Mouse (Mus musculus) lung, embryonic 16.5 days (tissue): ENCODE results near the gene Il2rg. TPM values are rescaled to one million over a fixed set of nuclear protein-coding genes. Genes with fewer than 3 reads are reported as not detected.

Source experiments
- ATAC-seq: fragments of 200-750 bp; cut with Nextera tagmentation; 2 replicates; pipeline ENCODE4 v1.8.0; 2017; ENCODE audit warnings: low read depth, mild to moderate bottlenecking, moderate library complexity
- H3K27ac ChIP-seq: fragments of 300-500 bp; sonication (generic); 2 replicates; pipeline ENCODE4 v1.5.1; 2014; ENCODE audit warnings: mild to moderate bottlenecking, control low read depth, low read length
- H3K27me3 ChIP-seq: fragments of 300-500 bp; sonication (generic); 2 replicates; pipeline ENCODE4 v1.6.1; 2014; ENCODE audit warnings: low read depth, low read length, mixed read lengths; ENCODE audit not compliant: control insufficient read depth, insufficient read depth
- H3K36me3 ChIP-seq: fragments of 300-500 bp; sonication (generic); 2 replicates; pipeline ENCODE4 v1.6.1; 2014; ENCODE audit warnings: low read length; ENCODE audit not compliant: control insufficient read depth, insufficient read depth
- H3K4me1 ChIP-seq: fragments of 300-500 bp; sonication (generic); replicated peaks from 2 replicates; pipeline ENCODE4 v1.6.1; 2014; ENCODE audit warnings: low read length, mixed read lengths; ENCODE audit not compliant: control insufficient read depth, insufficient read depth
- H3K4me2 ChIP-seq: fragments of 300-500 bp; sonication (generic); 2 replicates; pipeline ENCODE4 v1.6.1; 2014; ENCODE audit warnings: low read depth, low read length, control low read depth
- H3K4me3 ChIP-seq: fragments of 300-500 bp; sonication (generic); 2 replicates; pipeline ENCODE4 v1.5.1; 2014; ENCODE audit warnings: mild to moderate bottlenecking, low read length, control low read depth
- H3K9ac ChIP-seq: fragments of 300-500 bp; sonication (generic); 2 replicates; pipeline ENCODE4 v1.6.1; 2014; ENCODE audit warnings: low read length, control low read depth
- H3K9me3 ChIP-seq: fragments of 300-500 bp; sonication (generic); 2 replicates; pipeline ENCODE4 v1.6.1; 2016; ENCODE audit warnings: low read length; ENCODE audit not compliant: control insufficient read depth
- WGBS: fragments of 180-500 bp; shearing (Covaris S2); extraction: QIAGEN DNeasy Blood & Tissue Kit; methylation state at CpG from one replicate; pipeline ENCODE4 v1.1.7; 2014; 5-methylcytosine and 5-hydroxymethylcytosine counted together
- polyA plus RNA-seq: library from polyadenylated mRNA; unstranded; fragments of >200 nt; fragmentation: Nextera tagmentation; extraction: Ambion mirVana; gene quantifications from 2 replicates; pipeline ENCODE4 v1.2.1, GENCODE M21; 2015

Il2rg gene
- polyA plus RNA-seq, 1 experiment from 2014 or later = 26.5 TPM

DNA sequence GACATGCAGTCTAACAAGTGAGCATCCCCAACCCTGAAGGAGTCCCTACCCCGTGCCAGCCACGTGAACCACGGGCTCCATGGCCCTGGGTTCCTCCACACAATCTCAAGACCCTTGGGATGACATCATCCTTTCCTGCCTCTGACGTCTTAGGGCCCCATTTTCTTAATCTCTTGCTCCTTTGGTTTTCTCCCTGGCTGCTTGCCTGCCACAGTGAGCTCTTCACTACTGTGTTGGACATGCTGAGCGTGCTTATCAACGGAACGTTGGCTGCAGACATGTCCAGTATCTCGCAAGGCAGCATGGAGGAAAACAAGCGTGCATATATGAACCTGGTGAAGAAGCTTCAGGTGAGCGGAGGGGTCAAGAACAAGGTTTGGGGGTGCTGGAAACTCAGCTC, 22.1 kb upstream of the Il2rg start:
- H3K4me1 ChIP-seq = no peaks in the 10 kb centered on the region
- peaks cover 10% of the 10 kb centered on the region for H3K36me3 ChIP-seq
- no peak overlapping the region for H3K9ac ChIP-seq
- H3K4me2 ChIP-seq = no peak overlapping the region
- H3K4me3 ChIP-seq = no peak overlapping the region
- H3K9me3 ChIP-seq = no peaks in the 10 kb centered on the region
- ATAC-seq = no peak
- H3K27me3 ChIP-seq = no peaks in the 10 kb centered on the region
- WGBS = 74% methylated on average over 10 of the region's 10 CpGs
- no peak overlapping the region for H3K27ac ChIP-seq

- Histone ChIP-seq H3K36me3 (peaks cover 10% of the 10 kb centered on the region), H3K27ac (no peak overlapping the region), H3K4me3 (no peak overlapping the region), H3K9ac (no peak overlapping the region), H3K4me2 (no peak overlapping the region), H3K4me1 (no peaks in the 10 kb centered on the region), H3K27me3 (no peaks in the 10 kb centered on the region), H3K9me3 (no peaks in the 10 kb centered on the region)
- ATAC-seq = no peak
- WGBS = 78% methylated on average over 7 of the region's 7 CpGs
Observed at GRCm38 (mm10) chrX:101289037-101289436, 21.0 kb upstream of the Il2rg start.

DNA sequence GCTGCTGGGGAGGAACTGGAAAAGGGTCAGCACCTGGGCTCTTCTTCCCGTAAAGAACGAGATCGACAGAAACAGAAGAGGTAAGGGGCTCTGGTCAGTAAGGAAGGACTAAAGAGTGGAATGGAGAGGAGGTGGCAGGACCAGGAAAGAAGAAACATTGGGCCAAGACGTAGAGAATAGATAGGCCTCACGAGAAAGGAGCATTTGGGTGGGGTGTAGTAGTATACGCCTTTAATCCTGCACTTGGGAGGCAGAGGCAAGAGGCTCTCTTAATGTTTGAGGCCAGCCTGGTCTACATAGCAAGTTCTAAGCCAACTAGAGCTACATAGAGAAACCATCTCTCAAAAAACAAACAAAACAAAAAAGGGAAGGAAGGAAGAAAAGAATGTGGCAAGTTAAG, 20.4 kb upstream of the Il2rg start:
- H3K4me3 ChIP-seq = no peak overlapping the region
- H3K9me3 ChIP-seq = no peaks in the 10 kb centered on the region
- no peak for ATAC-seq
- WGBS = 85% methylated on average over 6 of the region's 6 CpGs
- no peaks in the 10 kb centered on the region for H3K4me1 ChIP-seq
- H3K36me3 ChIP-seq = peaks cover 9% of the 10 kb centered on the region
- no peak overlapping the region for H3K4me2 ChIP-seq
- H3K9ac ChIP-seq = no peak overlapping the region
- no peak overlapping the region for H3K27ac ChIP-seq
- H3K27me3 ChIP-seq = no peaks in the 10 kb centered on the region

DNA sequence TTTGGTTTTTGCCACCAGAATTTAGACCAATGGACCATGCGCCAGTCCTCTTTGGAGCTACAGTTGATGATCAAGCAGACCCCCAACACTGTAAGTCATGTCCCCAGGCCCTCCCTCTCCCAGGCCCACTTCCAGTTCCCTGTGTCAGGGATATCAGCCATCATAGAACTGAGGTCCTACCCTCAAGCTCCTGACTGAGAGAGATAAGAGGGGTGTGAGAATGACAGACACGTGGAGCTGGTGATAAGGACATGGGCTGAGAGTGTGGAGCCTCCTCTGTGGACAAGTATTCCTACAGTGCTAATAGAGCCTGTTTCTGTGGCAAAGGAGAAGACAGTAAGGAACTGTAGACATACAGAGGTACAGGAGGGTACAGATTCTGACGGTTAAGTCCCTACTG, 19.5 kb upstream of the Il2rg start:
- Histone ChIP-seq H3K4me3 (no peak overlapping the region), H3K27ac (no peak overlapping the region), H3K4me1 (no peaks in the 10 kb centered on the region), H3K4me2 (no peak overlapping the region), H3K9ac (no peak overlapping the region), H3K36me3 (peaks cover 6% of the 10 kb centered on the region; the same call in 1 of the 2 replicates), H3K9me3 (no peaks in the 10 kb centered on the region), H3K27me3 (no peaks in the 10 kb centered on the region)
- 86% methylated on average over 3 of the region's 3 CpGs for WGBS
- no peak for ATAC-seq

DNA sequence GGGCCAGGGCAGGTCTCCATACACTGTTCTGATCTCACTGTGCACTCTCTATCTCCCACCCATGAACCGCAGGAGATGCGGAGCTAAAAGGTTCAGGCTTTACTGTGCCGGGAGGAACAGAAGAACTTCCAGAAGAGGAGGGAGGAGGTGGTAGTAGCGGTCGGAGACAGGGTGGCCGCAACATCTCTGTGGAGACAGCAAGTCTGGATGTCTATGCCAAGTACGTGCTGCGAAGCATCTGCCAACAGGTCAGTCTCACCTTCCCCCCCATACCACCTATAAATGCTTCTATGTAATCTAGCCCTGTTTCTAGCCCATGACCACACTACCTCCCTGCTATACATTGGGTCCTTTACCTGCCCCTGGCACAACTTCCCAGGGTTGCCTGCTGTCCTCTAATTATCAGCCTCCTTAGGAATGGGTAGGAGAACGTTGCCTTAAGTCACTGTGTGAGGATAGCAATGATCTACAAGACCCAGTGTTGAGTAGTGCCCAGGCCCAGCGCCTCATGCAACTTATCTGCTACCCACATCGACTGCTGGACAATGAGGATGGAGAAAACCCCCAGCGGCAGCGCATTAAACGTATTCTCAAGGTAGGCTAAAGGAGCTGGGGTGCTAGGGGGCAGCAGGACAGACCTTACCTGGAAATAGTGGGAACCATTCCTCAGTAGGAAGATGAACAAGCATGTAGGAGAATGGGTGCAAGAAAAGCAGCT, 18.1 kb upstream of the Il2rg start:
- Histone ChIP-seq H3K27me3 (no peaks in the 10 kb centered on the region), H3K4me1 (no peaks in the 10 kb centered on the region), H3K9ac (no peak overlapping the region), H3K4me3 (no peak overlapping the region), H3K36me3 (peaks cover 9% of the 10 kb centered on the region), H3K4me2 (no peak overlapping the region), H3K27ac (no peak overlapping the region), H3K9me3 (no peaks in the 10 kb centered on the region)
- ATAC-seq = no peak
- 88% methylated on average over 14 of the region's 14 CpGs for WGBS

DNA sequence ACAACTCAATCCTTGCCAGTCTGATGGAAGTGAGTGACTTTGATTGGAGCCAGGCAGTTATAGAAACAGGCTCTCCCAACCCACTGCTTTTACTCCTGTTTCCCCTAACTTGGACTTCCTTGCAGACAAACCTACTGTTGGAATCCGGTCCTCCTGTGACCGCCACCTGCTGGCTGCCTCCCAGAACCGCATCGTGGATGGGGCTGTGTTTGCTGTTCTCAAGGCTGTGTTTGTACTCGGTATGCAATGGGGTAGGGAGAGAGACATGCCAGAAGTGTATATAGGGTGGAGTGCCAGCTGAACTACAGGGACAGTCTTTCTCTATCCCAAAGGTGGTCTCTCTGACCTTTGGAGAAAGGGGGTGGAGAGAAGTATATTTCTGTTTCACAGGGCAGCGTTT, 17.5 kb upstream of the Il2rg start:
- Histone ChIP-seq H3K36me3 (peaks cover 6% of the 10 kb centered on the region), H3K27me3 (no peaks in the 10 kb centered on the region), H3K27ac (no peak overlapping the region), H3K4me3 (no peak overlapping the region), H3K9ac (no peak overlapping the region), H3K4me1 (no peaks in the 10 kb centered on the region), H3K4me2 (no peak overlapping the region), H3K9me3 (no peaks in the 10 kb centered on the region)
- peak; percentile 51; the same call in 1 of the 2 replicates for ATAC-seq
- 26% methylated on average over 6 of the region's 6 CpGs for WGBS

DNA sequence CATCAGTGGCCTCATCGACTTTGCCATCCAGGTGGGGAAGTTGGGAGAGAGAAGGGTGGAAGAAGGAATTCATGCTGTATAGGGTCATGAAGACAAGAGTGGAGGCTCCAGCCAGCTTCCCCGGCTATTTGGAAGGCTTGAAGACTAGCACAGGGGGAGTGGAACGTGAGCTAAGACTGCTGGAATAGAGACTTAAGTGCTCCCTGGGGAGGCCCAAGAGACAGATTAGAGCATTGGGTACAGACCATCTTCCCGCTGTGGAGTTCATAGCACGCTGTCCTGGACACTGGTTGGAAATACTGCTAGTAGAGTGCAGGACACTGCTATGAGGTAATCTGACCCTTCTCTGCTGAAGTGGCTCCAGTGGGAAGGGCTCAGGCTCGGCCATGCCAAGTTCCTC, 14.8 kb upstream of the Il2rg start:
- 77% methylated on average over 6 of the region's 6 CpGs for WGBS
- Histone ChIP-seq H3K36me3 (peaks cover 6% of the 10 kb centered on the region), H3K4me2 (no peak overlapping the region), H3K9ac (no peak overlapping the region), H3K27ac (no peak overlapping the region), H3K4me1 (no peaks in the 10 kb centered on the region), H3K9me3 (no peaks in the 10 kb centered on the region), H3K4me3 (no peak overlapping the region), H3K27me3 (no peaks in the 10 kb centered on the region)
- no peak for ATAC-seq

- Histone ChIP-seq H3K36me3 (peaks cover 3% of the 10 kb centered on the region), H3K9ac (peak within 1 kb of the TSS; percentile 83), H3K27me3 (no peaks in the 10 kb centered on the region; the same call in 1 of the 2 replicates), H3K27ac (peak within 1 kb of the TSS; percentile 78), H3K4me1 (peaks cover 5% of the 10 kb centered on the region; the same call in 1 of the 2 replicates), H3K9me3 (no peaks in the 10 kb centered on the region), H3K4me3 (peak within 1 kb of the TSS; percentile 64), H3K4me2 (peak within 1 kb of the TSS; percentile 58)
- ATAC-seq = peak; percentile 99
- 17% methylated on average over 47 of the region's 54 CpGs for WGBS
Observed at GRCm38 (mm10) chrX:101273875-101274738, 6.1 kb upstream of the Il2rg start, which contains the start of gene Med12. Gene Med12, plus strand, starts transcription at chrX:101274030.

GRCm38 (mm10) chrX:101273410-101273809, 5.4 kb upstream of the Il2rg start:
- WGBS = 23% methylated on average over 6 of the region's 6 CpGs
- H3K27me3 ChIP-seq = no peaks in the 10 kb centered on the region; the same call in 1 of the 2 replicates
- no peak for ATAC-seq
- H3K4me3 ChIP-seq = peak overlapping the region; percentile 64
- H3K9ac ChIP-seq = peak overlapping the region; percentile 83
- H3K27ac ChIP-seq = peak overlapping the region; percentile 46; the same call in 1 of the 2 replicates
- H3K36me3 ChIP-seq = peaks cover 3% of the 10 kb centered on the region
- peak overlapping the region; percentile 58 for H3K4me2 ChIP-seq
- H3K9me3 ChIP-seq = no peaks in the 10 kb centered on the region
- H3K4me1 ChIP-seq = peaks cover 5% of the 10 kb centered on the region; the same call in 1 of the 2 replicates
